Mouse (Mus musculus) MN1 (cell line): ENCODE measurements around the gene Sri.

Source experiments
- DNase-seq: peaks from one replicate; pipeline ENCODE4 v3.0.0-alpha.2; 2016; ENCODE audit warnings: low spot score

Sri gene

DNA sequence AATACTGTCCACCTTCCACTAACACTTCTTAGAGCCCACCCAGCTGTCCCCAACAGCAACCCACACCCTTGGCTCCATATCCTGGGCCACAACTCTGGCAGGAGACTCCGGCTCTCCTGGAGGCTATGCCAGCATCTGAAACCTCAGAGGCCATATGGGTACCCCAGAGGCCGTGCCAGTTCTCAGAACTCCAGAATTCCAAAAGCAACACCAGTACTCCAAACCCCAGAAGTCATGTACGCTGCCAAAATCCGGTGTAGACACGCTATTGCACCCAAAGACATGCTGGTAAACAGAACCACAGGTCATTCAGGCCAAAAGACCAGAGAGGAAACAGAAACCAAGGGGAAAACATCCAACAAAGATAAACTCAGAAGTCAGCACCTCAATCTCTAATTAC lies 66.4 kb downstream of the Sri start:
- no peak for DNase-seq

GRCm38 (mm10) chr5:8116561-8117168 lies 70.8 kb downstream of the Sri start:
- no peak for DNase-seq
